Mouse (Mus musculus): ENCODE results near the gene Ercc1. TPM values are rescaled to one million over a fixed set of nuclear protein-coding genes. Genes with fewer than 3 reads are reported as not detected.
A peak's percentile ranks its signal among the peaks of the same experiment; 100 is the strongest.

Ercc1 gene
- total and polyA plus RNA-seq, 2 experiments = 6.5 to 9.4 TPM

- H3K36me3 ChIP-seq (ENCODE audit: control insufficient read depth, insufficient read depth, low read length) = no peaks in the 10 kb centered on the region
- TF ChIP-seq CTCF (IDR thresholded peaks at IDR 0.05; ENCODE audit: low read depth, low read length) = no peak
- peaks cover 1% of the 10 kb centered on the region; the same call in 1 of the 2 replicates for H3K4me1 ChIP-seq (ENCODE audit: control insufficient read depth, insufficient read depth, low read length)
- 60% methylated on average over 5 of the region's 5 CpGs for WGBS
- no peak overlapping the region for H3K27ac ChIP-seq (replicated peaks; ENCODE audit: insufficient read depth, low read depth, low read length)
- H3K9ac ChIP-seq (ENCODE audit: low read depth, low read length) = no peak overlapping the region
- H3K4me3 ChIP-seq (ENCODE audit: insufficient read depth, low read depth, low read length) = no peak overlapping the region
- no peak for DNase-seq (ENCODE audit: extremely low read depth, low read depth, low spot score)
- no peaks in the 10 kb centered on the region for H3K27me3 ChIP-seq (ENCODE audit: control insufficient read depth, insufficient read depth, low read length)
- no peaks in the 10 kb centered on the region for H3K79me2 ChIP-seq (ENCODE audit: control insufficient read depth, insufficient read depth, low read length)
These were observed 30.5 kb upstream of the Ercc1 start for GRCm38 (mm10) chr7:19314033-19314432.

GRCm38 (mm10) chr7:19316451-19317161 lies 28.0 kb upstream of the Ercc1 start:
- no peaks in the 10 kb centered on the region; the same call in 1 of the 2 replicates for H3K4me1 ChIP-seq (ENCODE audit: control insufficient read depth, insufficient read depth, low read length)
- no peaks in the 10 kb centered on the region for H3K36me3 ChIP-seq (ENCODE audit: control insufficient read depth, insufficient read depth, low read length)
- no peak overlapping the region for H3K4me3 ChIP-seq (ENCODE audit: insufficient read depth, low read depth, low read length)
- no peak for DNase-seq (ENCODE audit: extremely low read depth, low read depth, low spot score)
- H3K27ac ChIP-seq (replicated peaks; ENCODE audit: insufficient read depth, low read depth, low read length) = no peak overlapping the region
- 74% methylated on average over 14 of the region's 14 CpGs for WGBS
- no peak overlapping the region for H3K9ac ChIP-seq (ENCODE audit: low read depth, low read length)
- H3K27me3 ChIP-seq (ENCODE audit: control insufficient read depth, insufficient read depth, low read length) = no peaks in the 10 kb centered on the region
- no peaks in the 10 kb centered on the region for H3K79me2 ChIP-seq (ENCODE audit: control insufficient read depth, insufficient read depth, low read length)
- no peak for TF ChIP-seq POLR2A (IDR thresholded peaks at IDR 0.05; ENCODE audit: extremely low read depth, insufficient read depth, low read length)
- no peak for TF ChIP-seq CTCF (IDR thresholded peaks at IDR 0.05; ENCODE audit: low read depth, low read length)

- WGBS = 77% methylated on average over 2 of the region's 2 CpGs
These were observed 26.4 kb upstream of the Ercc1 start for GRCm38 (mm10) chr7:19318201-19318600.

DNA sequence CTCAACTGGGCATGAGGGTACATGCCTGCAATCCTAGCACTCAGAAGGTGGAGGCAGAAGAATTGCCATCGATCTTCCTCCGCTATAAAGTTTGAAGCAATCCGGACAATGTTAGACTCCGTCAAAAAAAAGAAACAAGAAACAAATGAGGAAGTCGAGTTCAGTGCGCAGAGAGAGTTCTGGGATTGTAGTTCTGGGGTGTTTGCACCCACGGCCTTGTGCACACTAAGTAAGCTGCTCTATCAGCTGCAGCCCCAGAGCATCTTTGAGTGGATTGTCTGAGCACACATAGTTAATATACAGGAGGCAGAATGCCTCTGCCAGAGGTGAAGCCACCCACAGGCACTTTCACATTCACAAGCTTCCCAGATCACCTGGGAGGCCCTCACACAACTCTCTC lies 25.9 kb upstream of the Ercc1 start:
- Histone ChIP-seq H3K27me3 (ENCODE audit: control insufficient read depth, insufficient read depth, low read length) (no peaks in the 10 kb centered on the region), H3K4me1 (ENCODE audit: control insufficient read depth, insufficient read depth, low read length) (no peaks in the 10 kb centered on the region; the same call in 1 of the 2 replicates), H3K36me3 (ENCODE audit: control insufficient read depth, insufficient read depth, low read length) (no peaks in the 10 kb centered on the region), H3K4me3 (ENCODE audit: insufficient read depth, low read depth, low read length) (no peak overlapping the region), H3K27ac (replicated peaks; ENCODE audit: insufficient read depth, low read depth, low read length) (no peak overlapping the region), H3K79me2 (ENCODE audit: control insufficient read depth, insufficient read depth, low read length) (no peaks in the 10 kb centered on the region), H3K9ac (ENCODE audit: low read depth, low read length) (no peak overlapping the region)
- no peak for DNase-seq (ENCODE audit: extremely low read depth, low read depth, low spot score)
- 85% methylated on average over 7 of the region's 7 CpGs for WGBS
- TF ChIP-seq CTCF (IDR thresholded peaks at IDR 0.05; ENCODE audit: low read depth, low read length) = no peak
- TF ChIP-seq POLR2A (IDR thresholded peaks at IDR 0.05; ENCODE audit: extremely low read depth, insufficient read depth, low read length) = no peak

More at GRCm38 (mm10) chr7:19318201-19318600, 26.4 kb upstream of the Ercc1 start:
- H3K27me3 ChIP-seq (ENCODE audit: control insufficient read depth, insufficient read depth, low read length) = no peaks in the 10 kb centered on the region
- H3K4me3 ChIP-seq (ENCODE audit: insufficient read depth, low read depth, low read length) = no peak overlapping the region
- no peak for TF ChIP-seq POLR2A (IDR thresholded peaks at IDR 0.05; ENCODE audit: extremely low read depth, insufficient read depth, low read length)
- TF ChIP-seq CTCF (IDR thresholded peaks at IDR 0.05; ENCODE audit: low read depth, low read length) = no peak
- no peak overlapping the region for H3K9ac ChIP-seq (ENCODE audit: low read depth, low read length)
- no peaks in the 10 kb centered on the region; the same call in 1 of the 2 replicates for H3K4me1 ChIP-seq (ENCODE audit: control insufficient read depth, insufficient read depth, low read length)
- DNase-seq (ENCODE audit: extremely low read depth, low read depth, low spot score) = no peak
- no peaks in the 10 kb centered on the region for H3K79me2 ChIP-seq (ENCODE audit: control insufficient read depth, insufficient read depth, low read length)
- no peak overlapping the region for H3K27ac ChIP-seq (replicated peaks; ENCODE audit: insufficient read depth, low read depth, low read length)
- no peaks in the 10 kb centered on the region for H3K36me3 ChIP-seq (ENCODE audit: control insufficient read depth, insufficient read depth, low read length)

GRCm38 (mm10) chr7:19319458-19319857 lies 25.1 kb upstream of the Ercc1 start:
- Histone ChIP-seq H3K4me3 (ENCODE audit: insufficient read depth, low read depth, low read length) (peak overlapping the region; percentile 52; the same call in 1 of the 2 replicates), H3K36me3 (ENCODE audit: control insufficient read depth, insufficient read depth, low read length) (no peaks in the 10 kb centered on the region), H3K9ac (ENCODE audit: low read depth, low read length) (peak overlapping the region; percentile 54; the same call in 1 of the 2 replicates), H3K79me2 (ENCODE audit: control insufficient read depth, insufficient read depth, low read length) (no peaks in the 10 kb centered on the region), H3K27ac (replicated peaks; ENCODE audit: insufficient read depth, low read depth, low read length) (no peak overlapping the region), H3K4me1 (ENCODE audit: control insufficient read depth, insufficient read depth, low read length) (no peaks in the 10 kb centered on the region; the same call in 1 of the 2 replicates), H3K27me3 (ENCODE audit: control insufficient read depth, insufficient read depth, low read length) (no peaks in the 10 kb centered on the region)
- no peak for TF ChIP-seq POLR2A (IDR thresholded peaks at IDR 0.05; ENCODE audit: extremely low read depth, insufficient read depth, low read length)
- no peak for TF ChIP-seq CTCF (IDR thresholded peaks at IDR 0.05; ENCODE audit: low read depth, low read length)
- DNase-seq (ENCODE audit: extremely low read depth, low read depth, low spot score) = no peak
- 44% methylated on average over 9 of the region's 9 CpGs for whole genome bisulfite sequencing

GRCm38 (mm10) chr7:19319906-19320305 lies 24.7 kb upstream of the Ercc1 start:
- Histone ChIP-seq H3K4me1 (ENCODE audit: control insufficient read depth, insufficient read depth, low read length) (no peaks in the 10 kb centered on the region; the same call in 1 of the 2 replicates), H3K9ac (ENCODE audit: low read depth, low read length) (peak overlapping the region; percentile 54), H3K79me2 (ENCODE audit: control insufficient read depth, insufficient read depth, low read length) (no peaks in the 10 kb centered on the region), H3K27me3 (ENCODE audit: control insufficient read depth, insufficient read depth, low read length) (no peaks in the 10 kb centered on the region), H3K27ac (replicated peaks; ENCODE audit: insufficient read depth, low read depth, low read length) (no peak overlapping the region), H3K36me3 (ENCODE audit: control insufficient read depth, insufficient read depth, low read length) (no peaks in the 10 kb centered on the region), H3K4me3 (ENCODE audit: insufficient read depth, low read depth, low read length) (peak overlapping the region; percentile 52; the same call in 1 of the 2 replicates)
- peak; percentile 80 for DNase-seq (ENCODE audit: extremely low read depth, low read depth, low spot score)
- TF ChIP-seq POLR2A (IDR thresholded peaks at IDR 0.05; ENCODE audit: extremely low read depth, insufficient read depth, low read length) (no peak), CTCF (IDR thresholded peaks at IDR 0.05; ENCODE audit: low read depth, low read length) (peak; percentile 31)
- WGBS = under 1% methylated on average over 41 of the region's 41 CpGs
